Mouse (Mus musculus) kidney, adult 9 months (tissue): Measurements from ENCODE around the gene Tlr13.
"Not testable (repeated sequence)": the region's sequence is repeated elsewhere in the genome, so short reads cannot be mapped to it uniquely, and the experiment has no call there.

Experiments
- DNase-seq: peaks from one replicate; pipeline ENCODE4 v3.0.0; 2022

Gene Tlr13

DNA sequence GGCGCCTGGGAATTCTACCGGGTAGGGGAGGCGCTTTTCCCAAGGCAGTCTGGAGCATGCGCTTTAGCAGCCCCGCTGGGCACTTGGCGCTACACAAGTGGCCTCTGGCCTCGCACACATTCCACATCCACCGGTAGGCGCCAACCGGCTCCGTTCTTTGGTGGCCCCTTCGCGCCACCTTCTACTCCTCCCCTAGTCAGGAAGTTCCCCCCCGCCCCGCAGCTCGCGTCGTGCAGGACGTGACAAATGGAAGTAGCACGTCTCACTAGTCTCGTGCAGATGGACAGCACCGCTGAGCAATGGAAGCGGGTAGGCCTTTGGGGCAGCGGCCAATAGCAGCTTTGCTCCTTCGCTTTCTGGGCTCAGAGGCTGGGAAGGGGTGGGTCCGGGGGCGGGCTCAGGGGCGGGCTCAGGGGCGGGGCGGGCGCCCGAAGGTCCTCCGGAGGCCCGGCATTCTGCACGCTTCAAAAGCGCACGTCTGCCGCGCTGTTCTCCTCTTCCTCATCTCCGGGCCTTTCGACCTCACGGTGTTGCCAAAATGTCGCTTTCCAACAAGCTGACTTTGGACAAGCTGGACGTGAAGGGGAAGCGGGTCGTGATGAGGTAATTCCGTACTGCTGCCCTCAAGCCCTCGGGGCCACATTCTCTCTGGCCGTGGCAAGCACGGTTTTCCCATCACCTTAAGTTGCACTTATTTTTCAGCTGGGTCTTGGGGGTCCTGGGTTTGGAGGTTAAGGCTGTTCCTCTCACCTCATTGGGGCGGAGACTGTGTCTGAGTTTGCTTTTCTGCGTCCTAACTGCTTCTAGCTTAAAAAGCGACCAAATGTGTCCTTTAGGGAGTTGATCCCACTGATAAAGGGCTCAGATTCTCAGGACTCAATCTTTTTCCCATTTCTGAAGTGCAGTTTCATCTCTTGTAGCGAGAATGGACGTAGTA lies 44.0 kb downstream of the Tlr13 start, which contains the start of gene Pgk1:
TSS of gene Pgk1 (plus strand) at position 388 of the 937 bp plus-strand sequence.
- peak; percentile 97 for DNase-seq

DNA sequence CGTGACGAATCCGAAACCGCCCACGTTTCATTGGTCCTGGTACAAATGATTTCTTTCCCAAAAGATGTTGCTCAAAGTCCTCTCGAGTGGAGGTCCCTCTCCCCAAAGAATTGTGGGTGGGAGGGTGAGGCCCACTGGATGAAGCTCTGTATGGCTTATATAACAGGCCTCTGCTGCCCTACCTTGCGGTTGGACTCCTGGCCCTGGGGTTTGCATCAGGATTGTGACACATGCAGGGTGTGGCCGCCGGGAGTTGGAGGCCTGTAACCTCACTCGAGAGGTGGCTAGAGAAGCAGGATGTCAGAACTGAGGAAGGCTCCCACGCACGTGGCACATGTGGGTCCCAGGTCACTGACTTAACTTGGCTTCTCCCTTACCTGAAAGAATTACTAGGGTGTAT lies 44.7 kb downstream of the Tlr13 start:
- DNase-seq = peak; percentile 69

DNA sequence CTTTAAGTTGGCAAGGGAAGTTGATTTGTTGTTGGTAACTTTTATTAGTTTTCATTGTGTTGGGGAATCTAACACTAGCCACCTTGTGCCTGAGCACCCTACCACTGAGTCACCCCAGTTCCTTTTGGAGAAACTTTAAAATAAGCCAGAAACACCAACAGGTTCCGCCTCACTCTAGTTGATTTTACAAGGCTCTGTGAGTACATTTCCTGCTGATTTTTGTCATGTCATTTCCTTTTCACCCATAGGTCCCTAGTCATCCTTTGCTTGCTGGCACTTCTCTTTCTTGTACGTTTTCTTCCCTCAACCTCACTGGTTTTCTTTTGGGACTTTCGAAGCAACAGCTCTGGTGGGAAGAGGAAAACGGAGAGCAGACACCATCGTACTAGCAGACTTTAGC lies 46.4 kb downstream of the Tlr13 start:
- DNase-seq = no peak

DNA sequence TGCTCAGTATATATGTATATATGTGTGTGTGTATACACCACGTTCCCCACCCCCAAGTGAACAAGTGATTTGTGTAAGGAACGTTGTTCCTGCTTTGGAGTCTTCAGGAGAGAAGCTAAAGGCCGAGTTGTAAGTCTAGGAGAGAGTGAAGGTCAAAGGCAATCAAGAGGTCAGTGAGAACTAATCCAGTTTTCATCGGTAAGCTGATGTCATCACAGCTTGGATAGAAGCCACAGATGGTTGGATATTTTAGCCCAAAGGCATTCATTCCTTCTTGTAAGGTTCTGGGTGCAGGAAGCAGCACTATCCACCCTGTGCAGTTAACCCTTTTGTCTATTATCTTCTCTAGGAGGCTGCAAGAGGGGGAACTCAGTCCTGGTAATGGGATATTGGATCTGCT lies 47.1 kb downstream of the Tlr13 start:
- peak; percentile 26 for DNase-seq

DNA sequence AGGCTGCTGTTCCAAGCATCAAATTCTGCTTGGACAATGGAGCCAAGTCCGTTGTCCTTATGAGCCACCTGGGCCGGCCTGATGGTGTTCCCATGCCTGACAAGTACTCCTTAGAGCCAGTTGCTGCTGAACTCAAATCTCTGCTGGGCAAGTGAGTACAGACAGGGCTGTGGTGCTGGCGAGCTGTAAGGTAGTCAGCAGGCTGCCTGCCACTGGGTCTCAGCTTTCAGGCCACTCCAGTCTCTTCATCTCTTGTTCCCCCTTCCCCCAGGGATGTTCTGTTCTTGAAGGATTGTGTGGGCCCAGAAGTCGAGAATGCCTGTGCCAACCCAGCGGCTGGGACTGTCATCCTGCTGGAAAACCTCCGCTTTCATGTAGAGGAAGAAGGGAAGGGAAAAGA lies 51.4 kb downstream of the Tlr13 start:
- DNase-seq = not testable (repeated sequence)

DNA sequence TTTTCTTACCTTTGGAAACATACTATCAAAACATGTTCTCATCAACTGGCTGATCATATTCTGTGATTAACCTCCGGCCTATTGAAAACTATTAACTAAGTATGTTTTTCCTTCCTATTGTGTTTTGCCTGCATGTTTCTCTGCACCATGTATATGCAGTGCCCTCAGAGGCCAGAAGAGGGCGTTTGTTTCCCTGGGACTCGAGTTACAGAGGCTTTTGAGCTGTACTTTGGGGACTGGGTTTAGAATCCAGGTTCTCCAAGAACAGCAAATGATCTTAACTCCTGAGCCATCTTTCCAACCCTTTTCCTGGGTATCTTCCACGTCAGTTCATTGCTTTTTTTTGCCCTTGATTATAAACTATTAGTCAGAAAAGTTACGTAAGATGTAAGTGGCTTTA lies 54.3 kb downstream of the Tlr13 start:
- DNase-seq = peak; percentile 17

DNA sequence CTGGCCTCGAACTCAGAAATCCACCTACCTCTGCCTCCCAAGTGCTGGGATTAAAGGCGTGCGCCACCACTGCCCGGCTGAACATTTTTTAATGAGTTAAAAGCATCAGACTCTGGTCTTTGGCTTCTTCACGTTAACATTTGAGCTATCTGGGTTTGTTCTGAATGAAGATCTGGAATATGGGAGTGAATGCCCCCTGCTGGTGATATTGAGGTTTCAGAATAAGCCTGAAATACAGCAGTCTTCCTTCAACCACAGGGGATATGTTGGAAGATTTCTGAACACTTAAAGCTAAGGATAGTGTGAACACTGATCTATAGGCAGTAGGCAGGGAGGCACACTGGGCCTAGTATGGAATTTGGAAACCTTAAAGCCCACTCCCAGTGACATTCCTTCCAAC lies 55.9 kb downstream of the Tlr13 start:
- DNase-seq = no peak

DNA sequence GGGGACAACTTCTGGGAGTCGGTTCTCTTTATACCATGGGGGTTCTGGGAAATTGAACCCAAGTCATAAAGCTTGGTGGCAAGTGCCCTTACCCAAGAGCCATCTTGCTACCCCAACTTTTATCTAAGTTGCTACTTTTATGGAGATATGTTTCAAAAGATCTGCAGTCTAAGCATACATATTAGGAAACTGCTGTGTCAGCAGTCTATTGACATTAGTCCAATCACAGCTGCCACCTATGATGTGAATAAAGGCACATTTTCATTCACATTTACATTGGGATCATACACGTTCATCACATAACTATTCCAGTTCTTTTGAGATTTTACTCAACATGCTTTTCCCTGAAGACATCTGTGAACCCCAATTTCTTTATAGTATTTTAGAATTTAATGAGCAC lies 66.1 kb downstream of the Tlr13 start:
- no peak for DNase-seq
